Mouse (Mus musculus): ENCODE measurements at regions not wholly inside any gene's neighbourhood (a gene's known extent, or its start where the extent isn't known, plus 50 kb on each side); places are given as distances from the start of the nearest gene placed in this dataset.

- no peaks in the 10 kb centered on the region for H3K9me3 ChIP-seq (replicated peaks)
- peaks cover 66% of the 10 kb centered on the region for H3K27me3 ChIP-seq (ENCODE audit: low read depth, poor library complexity, severe bottlenecking)
- DNase-seq (ENCODE audit: low spot score): no peak
- H3K4me3 ChIP-seq: no peak overlapping the region
- peaks cover 54% of the 10 kb centered on the region for H3K4me1 ChIP-seq
- WGBS: 36% methylated on average over 3 of the region's 3 CpGs
- no peak overlapping the region for H3K27ac ChIP-seq
- no peaks in the 10 kb centered on the region for H3K36me3 ChIP-seq
Observed at GRCm38 (mm10) chr9:61309096-61309495, 63.1 kb upstream of the Tle3 start.

GRCm38 (mm10) chr9:61309768-61310493 lies 62.2 kb upstream of the Tle3 start:
- peak overlapping the region; percentile 56; the same call in 1 of the 2 replicates for H3K27ac ChIP-seq
- H3K4me3 ChIP-seq: no peak overlapping the region
- DNase-seq (ENCODE audit: low spot score): no peak
- WGBS: 86% methylated on average over 8 of the region's 8 CpGs
- no peaks in the 10 kb centered on the region for H3K9me3 ChIP-seq (replicated peaks)
- H3K4me1 ChIP-seq: peaks cover 62% of the 10 kb centered on the region
- H3K27me3 ChIP-seq (ENCODE audit: low read depth, poor library complexity, severe bottlenecking): peaks cover 74% of the 10 kb centered on the region
- no peaks in the 10 kb centered on the region for H3K36me3 ChIP-seq

GRCm38 (mm10) chr9:61310574-61310973 lies 61.6 kb upstream of the Tle3 start:
- DNase-seq (ENCODE audit: low spot score): no peak
- WGBS: 42% methylated on average over 5 of the region's 5 CpGs
- Histone ChIP-seq H3K27me3 (ENCODE audit: low read depth, poor library complexity, severe bottlenecking) (peaks cover 78% of the 10 kb centered on the region), H3K4me1 (peaks cover 69% of the 10 kb centered on the region), H3K9me3 (replicated peaks) (no peaks in the 10 kb centered on the region), H3K36me3 (no peaks in the 10 kb centered on the region), H3K27ac (no peak overlapping the region), H3K4me3 (no peak overlapping the region)

- H3K4me3 ChIP-seq: peak overlapping the region; percentile 12; the same call in 1 of the 2 replicates
- peaks cover 77% of the 10 kb centered on the region for H3K4me1 ChIP-seq
- no peaks in the 10 kb centered on the region for H3K36me3 ChIP-seq
- WGBS: 10% methylated on average over 5 of the region's 5 CpGs
- H3K27me3 ChIP-seq (ENCODE audit: low read depth, poor library complexity, severe bottlenecking): peaks cover 76% of the 10 kb centered on the region
- DNase-seq (ENCODE audit: low spot score): peak; percentile 71
- H3K27ac ChIP-seq: peak overlapping the region; percentile 75
- no peaks in the 10 kb centered on the region for H3K9me3 ChIP-seq (replicated peaks)
Observed at GRCm38 (mm10) chr9:61311604-61312003, 60.6 kb upstream of the Tle3 start.

- Histone ChIP-seq H3K27ac (peak overlapping the region; percentile 47; the same call in 1 of the 2 replicates), H3K4me1 (peaks cover 79% of the 10 kb centered on the region), H3K4me3 (no peak overlapping the region), H3K9me3 (replicated peaks) (no peaks in the 10 kb centered on the region), H3K36me3 (no peaks in the 10 kb centered on the region), H3K27me3 (ENCODE audit: low read depth, poor library complexity, severe bottlenecking) (peaks cover 82% of the 10 kb centered on the region)
- no peak for DNase-seq (ENCODE audit: low spot score)
- WGBS: 66% methylated on average over 6 of the region's 6 CpGs
Observed at GRCm38 (mm10) chr9:61314630-61315179, 57.5 kb upstream of the Tle3 start.

GRCm38 (mm10) chr9:61315371-61316298 lies 56.5 kb upstream of the Tle3 start:
- Histone ChIP-seq H3K36me3 (no peaks in the 10 kb centered on the region), H3K27me3 (ENCODE audit: low read depth, poor library complexity, severe bottlenecking) (peaks cover 82% of the 10 kb centered on the region), H3K27ac (peak overlapping the region; percentile 75), H3K4me1 (peaks cover 80% of the 10 kb centered on the region), H3K4me3 (0 out of 2 replicates have a peak overlapping the region, but pooled peaks have one; percentile 8), H3K9me3 (replicated peaks) (no peaks in the 10 kb centered on the region)
- peak; percentile 60 for DNase-seq (ENCODE audit: low spot score)
- 19% methylated on average over 17 of the region's 17 CpGs for WGBS

- Histone ChIP-seq H3K36me3 (no peaks in the 10 kb centered on the region), H3K27me3 (ENCODE audit: low read depth, poor library complexity, severe bottlenecking) (peaks cover 83% of the 10 kb centered on the region), H3K4me3 (no peak overlapping the region), H3K27ac (peak overlapping the region; percentile 68), H3K9me3 (replicated peaks) (no peaks in the 10 kb centered on the region), H3K4me1 (peaks cover 72% of the 10 kb centered on the region)
- DNase-seq (ENCODE audit: low spot score): no peak
- 16% methylated on average over 4 of the region's 4 CpGs for WGBS
Observed at GRCm38 (mm10) chr9:61316442-61316841, 55.7 kb upstream of the Tle3 start.

GRCm38 (mm10) chr9:61319721-61320120 lies 52.4 kb upstream of the Tle3 start:
- Histone ChIP-seq H3K27me3 (ENCODE audit: low read depth, poor library complexity, severe bottlenecking) (peaks cover 85% of the 10 kb centered on the region), H3K4me1 (peaks cover 53% of the 10 kb centered on the region), H3K4me3 (no peak overlapping the region), H3K9me3 (replicated peaks) (no peaks in the 10 kb centered on the region), H3K27ac (no peak overlapping the region), H3K36me3 (no peaks in the 10 kb centered on the region)
- WGBS: 64% methylated on average over 6 of the region's 6 CpGs
- no peak for DNase-seq (ENCODE audit: low spot score)

- H3K27me3 ChIP-seq (ENCODE audit: low read depth, poor library complexity, severe bottlenecking): peaks cover 95% of the 10 kb centered on the region
- no peak overlapping the region for H3K27ac ChIP-seq
- DNase-seq (ENCODE audit: low spot score): no peak
- H3K4me3 ChIP-seq: no peak overlapping the region
- 81% methylated on average over 1 of the region's 1 CpGs for WGBS
- no peaks in the 10 kb centered on the region for H3K9me3 ChIP-seq (replicated peaks)
- H3K36me3 ChIP-seq: no peaks in the 10 kb centered on the region
- H3K4me1 ChIP-seq: peaks cover 52% of the 10 kb centered on the region
Observed at GRCm38 (mm10) chr9:61321314-61321713, 50.9 kb upstream of the Tle3 start.

- Histone ChIP-seq H3K4me3 (no peak overlapping the region), H3K4me1 (peaks cover 52% of the 10 kb centered on the region), H3K36me3 (no peaks in the 10 kb centered on the region), H3K9me3 (replicated peaks) (no peaks in the 10 kb centered on the region), H3K27me3 (ENCODE audit: low read depth, poor library complexity, severe bottlenecking) (peaks cover 99% of the 10 kb centered on the region), H3K27ac (no peak overlapping the region)
- no peak for DNase-seq (ENCODE audit: low spot score)
- 65% methylated on average over 8 of the region's 8 CpGs for WGBS
Observed at GRCm38 (mm10) chr9:61321825-61322224, 50.3 kb upstream of the Tle3 start.

GRCm38 (mm10) chr9:61322333-61322732 lies 49.8 kb upstream of the Tle3 start:
- no peaks in the 10 kb centered on the region for H3K9me3 ChIP-seq (replicated peaks)
- no peak overlapping the region for H3K27ac ChIP-seq
- no peak for DNase-seq (ENCODE audit: low spot score)
- H3K36me3 ChIP-seq: no peaks in the 10 kb centered on the region
- 64% methylated on average over 11 of the region's 11 CpGs for WGBS
- no peak overlapping the region for H3K4me3 ChIP-seq
- H3K4me1 ChIP-seq: peaks cover 51% of the 10 kb centered on the region
- H3K27me3 ChIP-seq (ENCODE audit: low read depth, poor library complexity, severe bottlenecking): peaks cover 99% of the 10 kb centered on the region
